Mouse (Mus musculus) stomach, postnatal 0 days (tissue): ENCODE data around the gene Olfr851. TPM values are rescaled to one million over a fixed set of nuclear protein-coding genes. Genes with fewer than 3 reads are reported as not detected.

ENCODE experiments used
- ATAC-seq: fragments of 200-750 bp; cut with Nextera tagmentation; 2 replicates; pipeline ENCODE4 v1.8.0; 2017; ENCODE audit not compliant: low FRiP score, low TSS enrichment
- DNase-seq: peaks from one replicate; pipeline ENCODE4 v3.0.0-alpha.2; 2016; ENCODE audit warnings: low spot score
- H3K27ac ChIP-seq: fragments of 300-500 bp; sonication (generic); replicated peaks from 2 replicates; pipeline ENCODE4 v1.5.1; 2014; ENCODE audit warnings: mild to moderate bottlenecking, control low read depth
- H3K27me3 ChIP-seq: fragments of 300-500 bp; sonication (generic); 2 replicates; pipeline ENCODE4 v1.6.1; 2014; ENCODE audit warnings: low read length; ENCODE audit not compliant: control insufficient read depth, insufficient read depth
- H3K36me3 ChIP-seq: fragments of 300-500 bp; sonication (generic); 2 replicates; pipeline ENCODE4 v1.6.1; 2014; ENCODE audit warnings: low read length, mixed read lengths; ENCODE audit not compliant: control insufficient read depth, insufficient read depth
- H3K4me1 ChIP-seq: fragments of 300-500 bp; sonication (generic); replicated peaks from 2 replicates; pipeline ENCODE4 v1.6.1; 2014; ENCODE audit warnings: antibody characterized with exemption; ENCODE audit not compliant: control insufficient read depth, insufficient read depth
- H3K4me2 ChIP-seq: fragments of 300-500 bp; sonication (generic); replicated peaks from 2 replicates; pipeline ENCODE4 v1.6.1; 2014; ENCODE audit warnings: low read depth, mild to moderate bottlenecking, control low read depth, moderate library complexity
- H3K4me3 ChIP-seq: fragments of 300-500 bp; sonication (generic); 2 replicates; pipeline ENCODE4 v1.5.1; 2014; ENCODE audit warnings: low read depth, low read length, control low read depth
- H3K9ac ChIP-seq: fragments of 300-500 bp; sonication (generic); 2 replicates; pipeline ENCODE4 v1.6.1; 2014; ENCODE audit warnings: mild to moderate bottlenecking, low read length, control low read depth, mixed read lengths
- H3K9me3 ChIP-seq: fragments of 300-500 bp; sonication (generic); 2 replicates; pipeline ENCODE4 v1.6.1; 2016; ENCODE audit warnings: low read length; ENCODE audit not compliant: control insufficient read depth
- CTCF ChIP-seq: IDR thresholded peaks from 2 replicates; pipeline ENCODE4 v1.5.1; 2016; ENCODE audit warnings: antibody characterized with exemption, low read depth, mild to moderate bottlenecking, moderate library complexity
- EP300 ChIP-seq: optimal IDR thresholded peaks from 2 replicates; pipeline ENCODE3; 2016; ENCODE audit warnings: antibody characterized with exemption
- WGBS: fragments of 180-500 bp; shearing (Covaris S2); extraction: QIAGEN DNeasy Blood & Tissue Kit; methylation state at CpG from one replicate; pipeline ENCODE4 v1.1.7; 2014; 5-methylcytosine and 5-hydroxymethylcytosine counted together
- polyA plus RNA-seq: library from polyadenylated mRNA; unstranded; fragments of >200 nt; fragmentation: Nextera tagmentation; extraction: Ambion mirVana; gene quantifications from 2 replicates; pipeline ENCODE4 v1.2.1, GENCODE M21; 2015

Gene Olfr851
- polyA plus RNA-seq, result not detected in 2 replicates

GRCm38 (mm10) chr9:19492995-19493394 is at the start of gene Olfr851:
Gene Olfr851, plus strand, starts transcription at chr9:19493295.
- no peak within 1 kb of the TSS for H3K27ac ChIP-seq
- H3K27me3 ChIP-seq, result no peaks in the 10 kb centered on the region
- no peak for TF ChIP-seq CTCF
- no peak within 1 kb of the TSS for H3K4me2 ChIP-seq
- ATAC-seq, result no peak
- H3K36me3 ChIP-seq, result no peaks in the 10 kb centered on the region
- no peak for DNase-seq
- H3K4me1 ChIP-seq, result no peaks in the 10 kb centered on the region
- H3K9me3 ChIP-seq, result no peaks in the 10 kb centered on the region
- no peak within 1 kb of the TSS for H3K9ac ChIP-seq
- H3K4me3 ChIP-seq, result no peak within 1 kb of the TSS

- no peak within 1 kb of the TSS for H3K9ac ChIP-seq
- H3K4me2 ChIP-seq, result no peak within 1 kb of the TSS
- H3K27me3 ChIP-seq, result no peaks in the 10 kb centered on the region
- no peak within 1 kb of the TSS for H3K4me3 ChIP-seq
- no peaks in the 10 kb centered on the region for H3K4me1 ChIP-seq
- no peak within 1 kb of the TSS for H3K27ac ChIP-seq
- DNase-seq, result no peak
- no peaks in the 10 kb centered on the region for H3K36me3 ChIP-seq
- no peak for ATAC-seq
- no peak for TF ChIP-seq CTCF
- no peak for TF ChIP-seq EP300
- H3K9me3 ChIP-seq, result no peaks in the 10 kb centered on the region
Measured at GRCm38 (mm10) chr9:19478148-19478547, 14.9 kb upstream of the Olfr851 start, which contains the start of gene Olfr850. Gene Olfr850, minus strand, starts transcription at chr9:19478248.

GRCm38 (mm10) chr9:19540976-19541375 is 47.9 kb downstream of the Olfr851 start, which contains the start of gene Olfr853:
Gene Olfr853, minus strand, starts transcription at chr9:19541076.
- Histone ChIP-seq H3K9ac (no peak within 1 kb of the TSS), H3K36me3 (no peaks in the 10 kb centered on the region), H3K27me3 (no peaks in the 10 kb centered on the region), H3K4me2 (no peak within 1 kb of the TSS), H3K4me3 (no peak within 1 kb of the TSS), H3K9me3 (no peaks in the 10 kb centered on the region), H3K27ac (no peak within 1 kb of the TSS), H3K4me1 (no peaks in the 10 kb centered on the region)
- DNase-seq (no peak), ATAC-seq (no peak)
- 63% methylated on average over 1 of the region's 1 CpGs for WGBS
- no peak for TF ChIP-seq EP300
- TF ChIP-seq CTCF, result no peak

Other genes starting within 250 kb of the Olfr851 start
- 0.01 TPM in 1 of 2 replicates, not detected in the other for gene Olfr843, start 241.3 kb upstream of the Olfr851 start, polyA plus RNA-seq
- not detected in 2 replicates for gene Olfr844, start 176.9 kb upstream of the Olfr851 start, polyA plus RNA-seq
- not detected in 2 replicates for gene Olfr845, start 156.8 kb upstream of the Olfr851 start, polyA plus RNA-seq
- gene Olfr846, start 129.3 kb upstream of the Olfr851 start, polyA plus RNA-seq, result not detected in 2 replicates
- not detected in 2 replicates for gene Olfr847, start 114.6 kb upstream of the Olfr851 start, polyA plus RNA-seq
- not detected in 2 replicates for gene Olfr849, start 53.0 kb upstream of the Olfr851 start, polyA plus RNA-seq
- gene Olfr850, start 15.0 kb upstream of the Olfr851 start, polyA plus RNA-seq, result not detected in 2 replicates
- not detected in 2 replicates for gene Olfr853, start 47.8 kb downstream of the Olfr851 start, polyA plus RNA-seq
- gene Olfr854, start 74.1 kb downstream of the Olfr851 start, polyA plus RNA-seq, result not detected in 2 replicates
- gene Olfr855, start 89.3 kb downstream of the Olfr851 start, polyA plus RNA-seq, result not detected in 2 replicates
- gene Zfp317, start 128.8 kb downstream of the Olfr851 start, polyA plus RNA-seq, result 9.0 and 9.9 TPM in 2 replicates
- gene Olfr857, start 216.1 kb downstream of the Olfr851 start, polyA plus RNA-seq, result not detected in 2 replicates